8 mouse cellular contexts compared by ENCODE assay signal in the genomic region with DNA sequence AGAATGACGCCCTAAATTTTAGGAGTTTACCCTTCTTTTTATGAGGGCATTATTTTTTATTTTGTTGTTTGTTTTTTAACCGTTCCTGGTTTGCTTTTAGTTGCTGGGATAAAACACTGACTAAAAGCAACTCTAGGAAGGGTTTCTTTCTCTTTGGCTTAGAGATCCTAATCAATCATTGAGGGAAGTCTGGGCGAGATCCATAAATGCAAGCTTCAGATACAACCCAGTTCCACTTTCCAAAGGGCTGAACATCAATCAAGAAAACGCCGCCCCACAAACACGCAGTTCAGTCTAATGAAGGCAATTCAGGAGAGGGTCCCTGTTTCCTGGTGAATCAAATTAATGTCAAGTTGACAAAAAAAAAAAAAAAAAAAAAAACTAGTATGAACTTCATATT. TPM values are rescaled to one million over a fixed set of nuclear protein-coding genes. Genes with fewer than 3 reads are reported as not detected.
A peak's percentile ranks its signal among the peaks of the same experiment; 100 is the strongest.
DNase-seq lines count a peak whose midpoint lies in the region; ATAC-seq lines count a peak whose summit lies in the region.

No protein-coding gene starts in this region.

- peak overlapping the region; percentile 88 for H3K4me2 ChIP-seq in heart, embryonic 16.5 days (ENCODE audit: low read depth, low read length)
- H3K4me2 ChIP-seq in hindbrain, embryonic 14.5 days (replicated peaks), result peak overlapping the region; percentile 54
- peak overlapping the region; percentile 62 for H3K4me2 ChIP-seq in midbrain, embryonic 13.5 days (replicated peaks)

- no peak for ATAC-seq in heart, embryonic 16.5 days (replicated peaks; ENCODE audit: extremely low read depth, insufficient read depth, low FRiP score)
- ATAC-seq in hindbrain, embryonic 14.5 days (ENCODE audit: low FRiP score), result no peak
- no peak for ATAC-seq in midbrain, embryonic 13.5 days

- peak overlapping the region; percentile 86 for H3K9ac ChIP-seq in heart, embryonic 16.5 days (ENCODE audit: low read length)
- 0 out of 2 replicates have a peak overlapping the region, but pooled peaks have one; percentile 14 for H3K9ac ChIP-seq in hindbrain, embryonic 14.5 days
- H3K9ac ChIP-seq in midbrain, embryonic 13.5 days (replicated peaks), result no peak overlapping the region; the same call in 1 of the 2 replicates

- H3K9me3 ChIP-seq in heart, embryonic 16.5 days (replicated peaks; ENCODE audit: control insufficient read depth, low read length), result no peaks in the 10 kb centered on the region
- H3K9me3 ChIP-seq in hindbrain, embryonic 14.5 days (ENCODE audit: control insufficient read depth, low read length), result no peaks in the 10 kb centered on the region
- H3K9me3 ChIP-seq in midbrain, embryonic 13.5 days, result no peaks in the 10 kb centered on the region

- H3K4me3 ChIP-seq in heart, embryonic 16.5 days (ENCODE audit: low read length), result peak overlapping the region; percentile 84
- peak overlapping the region; percentile 32 for H3K4me3 ChIP-seq in brown adipose tissue, adult 24 weeks (ENCODE audit: insufficient read depth, low read depth, low read length)
- peak overlapping the region; percentile 68 for H3K4me3 ChIP-seq in hindbrain, embryonic 14.5 days (replicated peaks; ENCODE audit: low read length)
- H3K4me3 ChIP-seq in midbrain, embryonic 13.5 days (replicated peaks), result peak overlapping the region; percentile 78

- 29% methylated on average over 6 of the region's 6 CpGs for WGBS in heart, embryonic 16.5 days
- 24% methylated on average over 6 of the region's 6 CpGs for WGBS in hindbrain, embryonic 14.5 days
- 35% methylated on average over 6 of the region's 6 CpGs for WGBS in midbrain, embryonic 13.5 days

- H3K4me1 ChIP-seq in heart, embryonic 16.5 days (ENCODE audit: control insufficient read depth, insufficient read depth, low read length), result peaks cover 6% of the 10 kb centered on the region
- H3K4me1 ChIP-seq in brown adipose tissue, adult 24 weeks (ENCODE audit: control insufficient read depth, insufficient read depth, insufficient read length, low read length), result peaks cover 3% of the 10 kb centered on the region; the same call in 1 of the 2 replicates
- H3K4me1 ChIP-seq in hindbrain, embryonic 14.5 days (replicated peaks; ENCODE audit: control insufficient read depth, insufficient read depth, low read length), result peaks cover 7% of the 10 kb centered on the region
- peaks cover 6% of the 10 kb centered on the region; the same call in 1 of the 2 replicates for H3K4me1 ChIP-seq in midbrain, embryonic 13.5 days (replicated peaks)

- DNase-seq in heart, postnatal 36 days, result no peak
- no peak for DNase-seq in hindbrain, embryonic 14.5 days (ENCODE audit: low spot score)
- DNase-seq in cerebellum, adult 11-12 months, result no peak
- DNase-seq in urinary bladder, adult 2 months (ENCODE audit: low spot score), result no peak
- no peak for DNase-seq in kidney, postnatal 10 days

- no peaks in the 10 kb centered on the region for H3K27me3 ChIP-seq in heart, embryonic 16.5 days (ENCODE audit: control insufficient read depth, insufficient read depth, low read length)
- no peaks in the 10 kb centered on the region for H3K27me3 ChIP-seq in hindbrain, embryonic 14.5 days (ENCODE audit: control insufficient read depth, insufficient read depth, low read length)
- H3K27me3 ChIP-seq in midbrain, embryonic 13.5 days, result no peaks in the 10 kb centered on the region

- no peak overlapping the region for H3K27ac ChIP-seq in heart, embryonic 16.5 days (ENCODE audit: low read length)
- H3K27ac ChIP-seq in brown adipose tissue, adult 24 weeks (replicated peaks; ENCODE audit: low read depth, low read length), result no peak overlapping the region
- 0 out of 2 replicates have a peak overlapping the region, but pooled peaks have one; percentile 93 for H3K27ac ChIP-seq in hindbrain, embryonic 14.5 days
- H3K27ac ChIP-seq in midbrain, embryonic 13.5 days, result no peak overlapping the region

- peaks cover 9% of the 10 kb centered on the region for H3K36me3 ChIP-seq in heart, embryonic 16.5 days (ENCODE audit: control insufficient read depth, insufficient read depth)
- peaks cover 29% of the 10 kb centered on the region for H3K36me3 ChIP-seq in hindbrain, embryonic 14.5 days (replicated peaks; ENCODE audit: control insufficient read depth, insufficient read depth)
- H3K36me3 ChIP-seq in midbrain, embryonic 13.5 days, result peaks cover 19% of the 10 kb centered on the region

- intact Hi-C loops in heart, postnatal 36 days (cut with DNase I), result no loop called here

RNA-seq across cellular contexts. Expression of a gene that starts 0.7 kb away (rescaled TPM):
- 22.6 and 22.7 TPM in 2 replicates for polyA plus RNA-seq in heart, embryonic 16.5 days (2015; fragmentation: Nextera tagmentation; extraction: Ambion mirVana)
- total RNA-seq in heart, postnatal 36 days (2021), result 10 to 100 TPM; 38.2 to 39.1 TPM
- polyA plus RNA-seq in brown adipose tissue, adult 24 weeks (2012; ENCODE audit: insufficient read depth, insufficient read length, missing spikeins), result 31.5 and 32.4 TPM in 2 replicates
- 15.2 and 16.7 TPM in 2 replicates for polyA plus RNA-seq in hindbrain, embryonic 14.5 days (2014; fragmentation: Nextera tagmentation; extraction: Ambion mirVana)
- polyA plus RNA-seq in midbrain, embryonic 13.5 days (2015; fragmentation: Nextera tagmentation; extraction: Ambion mirVana), result 11.1 and 11.8 TPM in 2 replicates
- polyA plus RNA-seq in urinary bladder, adult 2 months (2012; rRNA removed), result 8.1 and 8.7 TPM in 2 replicates

RNA-seq across cellular contexts. Expression of a gene that starts 31.4 kb away (rescaled TPM):
- polyA plus RNA-seq in heart, embryonic 16.5 days (2015; fragmentation: Nextera tagmentation; extraction: Ambion mirVana), result 77.0 and 79.7 TPM in 2 replicates
- total RNA-seq in heart, postnatal 36 days (2021), result 10 to 100 TPM; 26.3 to 33.0 TPM
- 41.0 and 57.9 TPM in 2 replicates for polyA plus RNA-seq in brown adipose tissue, adult 24 weeks (2012; ENCODE audit: insufficient read depth, insufficient read length, missing spikeins)
- 155 and 166 TPM in 2 replicates for polyA plus RNA-seq in hindbrain, embryonic 14.5 days (2014; fragmentation: Nextera tagmentation; extraction: Ambion mirVana)
- 216 and 226 TPM in 2 replicates for polyA plus RNA-seq in midbrain, embryonic 13.5 days (2015; fragmentation: Nextera tagmentation; extraction: Ambion mirVana)
- polyA plus RNA-seq in urinary bladder, adult 2 months (2012; rRNA removed), result 155 and 166 TPM in 2 replicates

RNA-seq across cellular contexts. Expression of a gene that starts 52.4 kb away (rescaled TPM):
- 1.3 and 1.6 TPM in 2 replicates for polyA plus RNA-seq in heart, embryonic 16.5 days (2015; fragmentation: Nextera tagmentation; extraction: Ambion mirVana)
- total RNA-seq in heart, postnatal 36 days (2021), result under 1 TPM; 0.73 to 1.00 TPM
- 0.42 TPM in 1 of 2 replicates, not detected in the other for polyA plus RNA-seq in brown adipose tissue, adult 24 weeks (2012; ENCODE audit: insufficient read depth, insufficient read length, missing spikeins)
- 29.6 and 31.2 TPM in 2 replicates for polyA plus RNA-seq in hindbrain, embryonic 14.5 days (2014; fragmentation: Nextera tagmentation; extraction: Ambion mirVana)
- 19.8 and 21.6 TPM in 2 replicates for polyA plus RNA-seq in midbrain, embryonic 13.5 days (2015; fragmentation: Nextera tagmentation; extraction: Ambion mirVana)
- 13.2 and 19.7 TPM in 2 replicates for polyA plus RNA-seq in urinary bladder, adult 2 months (2012; rRNA removed)

Comparison
In these comparisons a context has a peak if more than half of its experiments do, and no peak if none do; other contexts are left out.
1. H3K4me3 ChIP-seq: peak in every context shown above with its lines; median percentile 84 in heart, embryonic 16.5 days; 78 in midbrain, embryonic 13.5 days; 68 in hindbrain, embryonic 14.5 days; 32 in brown adipose tissue, adult 24 weeks.